Mouse (Mus musculus) midbrain, embryonic 11.5 days (tissue): ENCODE data around the gene Cenpl. TPM values are rescaled to one million over a fixed set of nuclear protein-coding genes. Genes with fewer than 3 reads are reported as not detected.

Experiments
- polyA plus RNA-seq: library from polyadenylated mRNA; unstranded; fragments of >200 nt; fragmentation: Nextera tagmentation; extraction: Ambion mirVana; gene quantifications from 2 replicates; pipeline ENCODE4 v1.2.1, GENCODE M21; 2014

The Cenpl gene
- polyA plus RNA-seq, 1 experiment from 2014 or later: 45.8 TPM

Other genes starting within 250 kb of the Cenpl start
- gene Rc3h1, start 164.3 kb upstream of the Cenpl start, polyA plus RNA-seq: 8.6 and 8.8 TPM in 2 replicates
- gene Serpinc1, start 92.1 kb upstream of the Cenpl start, polyA plus RNA-seq: 1.4 and 1.9 TPM in 2 replicates
- gene Zbtb37, start 35.9 kb upstream of the Cenpl start, polyA plus RNA-seq: 10.7 and 15.0 TPM in 2 replicates
- 56.3 and 58.7 TPM in 2 replicates for gene Dars2, start 55 bp upstream of the Cenpl start, polyA plus RNA-seq
- 19.8 and 20.3 TPM in 2 replicates for gene Klhl20, start 60.8 kb downstream of the Cenpl start, polyA plus RNA-seq
- gene Ankrd45, start 72.0 kb downstream of the Cenpl start, polyA plus RNA-seq: 5.9 and 6.0 TPM in 2 replicates
- gene Tex50, start 88.6 kb downstream of the Cenpl start, polyA plus RNA-seq: not detected in 2 replicates
- gene Prdx6, start 180.5 kb downstream of the Cenpl start, polyA plus RNA-seq: 389 and 403 TPM in 2 replicates